Mouse (Mus musculus): ENCODE data around the gene Flot1.

- TF ChIP-seq CTCF (IDR thresholded peaks at IDR 0.05; ENCODE audit: low read depth, low read length): no peak
- TF ChIP-seq POLR2A (IDR thresholded peaks at IDR 0.05; ENCODE audit: borderline replicate concordance, low read depth, low read length): no peak
Measured at GRCm38 (mm10) chr17:35787493-35787892, 35.5 kb upstream of the Flot1 start.
